Mouse (Mus musculus) B cell, adult 2 months (primary cell): Measurements from ENCODE around the gene Gucd1.

ENCODE experiments used
- DNase-seq, 2 experiments: peaks; one replicate each; pipeline ENCODE4 v3.0.0; 2022

Gucd1 gene

DNA sequence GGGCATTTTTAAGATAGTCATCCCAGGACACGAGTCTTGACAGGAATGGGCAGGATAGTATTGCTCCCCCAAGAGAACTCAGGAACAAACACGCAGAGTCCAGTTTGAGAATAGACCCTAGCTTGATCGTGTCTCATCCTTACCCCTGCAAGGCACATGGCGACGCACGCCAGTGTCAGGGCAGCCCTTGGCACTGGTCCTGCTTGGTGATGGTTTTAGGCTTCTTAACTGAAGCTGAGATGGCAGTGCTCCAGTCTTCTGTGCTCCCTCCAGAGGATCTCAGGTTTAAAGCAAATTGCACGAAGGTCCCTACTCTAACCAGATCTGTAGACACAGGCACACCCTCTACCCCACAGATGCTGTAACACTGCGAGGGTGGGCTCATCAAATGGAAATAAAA is 202.0 kb downstream of the Gucd1 start:
- DNase-seq: no peak

DNA sequence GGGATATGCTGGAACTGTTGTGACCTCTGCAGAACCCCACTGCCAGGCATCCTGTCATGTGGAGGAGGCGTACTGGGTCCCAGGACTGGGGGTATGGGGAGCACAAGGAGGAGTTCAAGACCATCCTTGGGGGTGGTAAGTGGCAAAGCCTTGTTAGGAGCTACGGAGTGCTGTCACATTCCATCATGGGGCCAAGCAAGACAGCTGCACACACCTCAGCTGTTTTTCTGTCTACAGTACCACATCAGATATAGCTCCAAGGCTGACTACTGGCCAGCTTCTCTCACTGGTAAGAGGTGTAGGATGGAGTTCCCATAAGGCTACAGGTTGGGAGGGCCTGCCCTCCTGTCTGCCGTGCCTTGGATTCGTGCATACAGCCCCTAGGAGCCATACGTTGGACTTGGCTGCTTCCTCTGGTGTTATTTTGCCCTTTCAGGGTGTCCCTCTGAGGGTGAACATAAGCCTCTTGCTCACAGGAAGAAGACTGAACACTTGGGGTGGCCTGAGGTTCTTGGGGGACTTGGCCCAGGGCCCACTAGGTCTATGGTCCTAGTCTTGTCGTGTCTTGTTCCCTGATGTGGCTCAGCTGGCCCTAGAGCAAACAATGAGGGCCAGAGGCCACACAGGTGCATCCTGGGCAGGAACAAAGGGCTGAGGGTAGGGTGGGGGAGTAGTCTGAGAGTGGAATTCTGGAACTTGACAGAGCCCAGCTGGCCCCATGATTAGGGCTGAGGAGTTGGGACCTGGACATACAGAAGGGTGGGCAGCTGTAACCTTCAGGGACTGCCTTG is 203.4 kb downstream of the Gucd1 start:
- no peak for DNase-seq

DNA sequence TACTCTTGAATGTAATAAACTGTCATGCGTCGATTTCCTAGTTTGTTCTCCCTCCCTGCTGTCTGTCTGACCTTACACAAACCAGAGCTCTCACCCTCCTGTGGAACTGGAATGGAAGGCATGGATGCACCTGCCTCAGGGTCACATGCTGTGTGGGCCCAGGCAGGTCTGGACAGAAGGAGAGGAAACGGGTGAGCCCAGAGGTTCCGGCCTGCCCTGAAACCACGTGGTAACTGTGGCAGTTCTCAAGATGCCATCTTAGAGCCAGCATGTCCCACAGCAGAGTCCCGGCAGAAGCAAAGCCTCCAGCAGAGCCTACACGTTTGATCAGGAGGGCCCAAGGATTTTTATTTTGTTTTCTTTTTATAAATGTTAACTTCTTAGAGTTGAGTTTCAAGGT is 205.4 kb downstream of the Gucd1 start:
- no peak for DNase-seq

DNA sequence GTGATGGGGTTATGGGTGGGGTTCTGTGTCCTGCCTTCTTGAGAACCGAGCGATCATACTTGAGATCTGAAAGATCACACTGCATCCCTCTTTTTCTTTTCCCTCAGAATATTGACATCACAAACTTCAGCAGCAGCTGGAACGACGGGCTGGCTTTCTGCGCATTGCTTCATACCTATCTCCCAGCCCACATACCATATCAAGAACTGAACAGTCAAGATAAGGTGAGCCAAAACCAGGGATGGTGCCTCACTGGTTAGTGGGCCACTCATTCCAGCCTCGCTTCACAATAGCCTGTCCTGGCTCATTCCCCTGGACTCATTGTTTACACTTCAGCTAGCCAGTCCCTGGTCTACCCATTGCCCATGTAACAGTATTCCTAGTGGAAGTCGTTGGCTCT is 210.6 kb downstream of the Gucd1 start:
- DNase-seq: no peak

DNA sequence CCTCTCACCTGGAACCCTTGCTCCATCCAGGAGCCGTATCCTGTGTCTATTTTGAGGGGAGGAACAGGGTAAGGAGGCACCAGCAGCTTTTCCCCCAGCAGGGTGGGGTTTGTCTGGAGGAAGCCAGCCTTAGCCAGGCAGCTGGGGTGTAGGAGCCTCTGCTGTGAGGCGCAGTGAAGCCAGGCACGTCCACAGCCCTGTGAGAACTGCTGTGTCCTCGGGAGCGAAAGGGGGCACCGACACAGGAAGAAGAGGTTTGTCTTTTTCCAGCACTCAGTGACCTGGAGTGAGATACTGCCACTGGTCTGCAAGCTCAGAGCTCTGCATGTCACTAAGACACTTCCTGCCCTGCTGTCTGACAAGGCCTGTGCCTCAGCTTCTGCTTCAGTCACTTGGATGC is 213.4 kb downstream of the Gucd1 start:
- no peak for DNase-seq

DNA sequence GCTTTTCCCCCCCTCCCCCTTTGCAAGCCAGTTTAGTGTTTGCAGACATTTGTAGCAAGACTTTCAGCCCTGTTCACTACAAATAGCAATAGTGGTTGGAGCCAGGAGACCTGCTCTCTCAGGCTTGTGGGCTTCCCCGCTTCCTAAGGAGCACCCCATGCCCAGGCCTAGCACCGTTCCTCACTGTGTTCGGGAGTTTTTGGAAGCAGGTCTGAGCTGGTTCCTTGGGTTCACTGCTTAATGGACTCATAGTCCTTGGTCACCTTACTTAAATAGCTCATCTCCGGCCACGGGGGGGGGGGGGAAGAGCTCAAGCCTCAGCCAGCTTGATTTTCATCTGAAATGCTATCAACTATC is 213.7 kb downstream of the Gucd1 start:
- DNase-seq: no peak

DNA sequence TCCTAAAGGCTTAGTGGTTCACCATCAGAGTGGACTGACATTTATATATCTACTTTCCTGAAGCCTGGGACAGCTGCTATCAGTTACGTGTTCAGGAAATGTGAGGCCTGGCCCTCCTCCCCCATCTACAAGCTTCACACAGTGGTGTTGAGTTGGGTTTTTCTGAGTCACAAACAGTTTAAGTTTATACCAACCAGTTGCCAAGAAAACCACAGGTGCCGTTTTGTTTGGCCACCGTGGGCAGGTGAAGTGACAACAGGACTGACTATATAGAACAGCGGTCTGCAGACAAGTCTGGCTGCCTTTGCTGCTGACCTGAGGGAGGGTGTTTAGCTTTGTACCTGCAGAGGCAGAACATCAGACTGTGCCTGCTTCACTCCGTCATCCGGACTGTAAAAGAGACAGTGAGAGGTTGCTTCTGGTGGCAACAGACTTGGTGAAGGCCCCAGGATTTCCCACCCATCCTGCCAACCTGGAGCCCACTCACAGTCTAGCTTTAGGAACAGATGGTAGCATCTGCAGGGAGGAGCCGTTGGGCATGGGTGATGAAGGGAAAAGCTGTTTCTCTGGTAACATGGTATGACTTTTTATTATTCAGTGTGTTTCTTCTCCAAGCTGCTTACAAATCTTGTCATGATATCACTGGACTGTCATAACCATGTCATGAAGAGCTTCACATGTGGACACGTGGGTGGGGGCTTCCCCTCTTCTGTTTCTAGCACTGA is 214.3 kb downstream of the Gucd1 start:
- peak; percentile 78 to 81 for DNase-seq

DNA sequence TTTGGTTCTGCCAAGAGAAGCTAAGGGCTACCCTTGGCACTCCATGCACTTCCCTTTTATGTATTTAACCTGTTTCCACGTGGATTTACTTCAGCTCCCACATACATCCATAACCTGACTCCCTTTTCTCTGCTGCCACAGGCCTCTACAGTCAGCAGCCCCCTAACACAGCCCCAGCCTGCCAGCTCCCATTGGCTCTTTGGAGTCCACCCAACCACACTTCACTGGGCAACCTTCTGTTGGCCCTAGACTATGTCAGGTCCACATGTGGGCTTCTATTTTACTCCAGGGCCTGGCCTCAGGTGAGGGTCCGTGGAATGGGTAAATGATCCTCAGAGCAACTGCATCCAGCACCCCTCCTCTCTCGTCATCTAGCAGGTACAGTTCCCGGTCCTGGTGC is 215.2 kb downstream of the Gucd1 start:
- DNase-seq: no peak

DNA sequence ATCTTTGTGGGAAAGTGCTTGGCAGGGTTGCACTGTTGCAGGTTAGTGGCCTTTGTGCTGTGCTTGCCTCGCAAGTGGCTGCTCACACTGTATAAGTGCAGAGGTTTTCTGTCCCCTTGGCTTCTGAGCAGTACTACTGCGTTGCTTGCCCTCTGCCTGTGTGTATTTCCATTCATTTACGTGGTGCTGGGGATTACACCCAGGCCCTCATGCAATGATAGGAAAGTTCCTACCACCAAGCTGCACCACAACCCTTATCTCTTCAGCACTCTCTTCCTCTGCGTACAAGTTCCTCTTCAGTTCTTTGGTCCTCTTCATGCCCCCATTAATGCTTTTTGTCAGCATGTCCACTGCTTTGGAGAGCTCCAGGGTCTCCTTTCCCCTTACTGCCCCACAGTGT is 215.8 kb downstream of the Gucd1 start:
- no peak for DNase-seq

DNA sequence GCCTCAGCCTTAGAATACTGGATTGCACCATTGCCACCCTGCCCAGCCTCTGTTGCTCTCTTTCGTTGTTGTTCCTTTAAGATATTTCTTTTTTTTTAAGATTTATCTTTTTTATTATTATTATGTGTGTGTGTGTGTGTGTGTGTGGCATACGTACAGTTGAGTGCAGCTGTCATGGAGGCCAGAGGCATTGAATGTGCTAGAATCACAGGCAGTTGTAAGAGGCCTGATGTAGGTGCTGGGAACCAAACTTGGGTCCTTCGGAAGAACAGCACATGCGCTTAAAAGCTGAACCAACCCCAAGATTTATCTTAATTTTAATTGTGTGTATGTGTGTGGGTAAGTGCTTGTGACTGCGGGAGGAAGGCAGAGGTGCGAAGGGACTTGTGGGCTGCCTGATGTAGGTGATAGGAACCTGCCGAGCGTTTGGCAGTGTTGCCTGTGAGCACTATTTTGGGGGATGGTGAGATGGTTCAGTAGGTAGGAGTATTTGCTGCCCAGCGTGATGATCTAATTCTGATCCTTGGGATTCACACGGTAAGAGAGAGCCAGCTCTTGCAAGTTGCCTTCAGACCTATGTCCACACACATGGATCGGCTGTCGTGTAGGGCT is 216.5 kb downstream of the Gucd1 start:
- DNase-seq: no peak
